Mouse (Mus musculus) forebrain, embryonic 12.5 days (tissue): ENCODE data around the gene Ptprg. TPM values are rescaled to one million over a fixed set of nuclear protein-coding genes. Genes with fewer than 3 reads are reported as not detected.
A peak's percentile ranks its signal among the peaks of the same experiment; 100 is the strongest.

Source experiments
- ATAC-seq: fragments of 200-750 bp; cut with Nextera tagmentation; 2 replicates; pipeline ENCODE4 v1.8.0; 2017; ENCODE audit warnings: moderate TSS enrichment; ENCODE audit not compliant: low FRiP score
- H3K27ac ChIP-seq: fragments of 300-500 bp; sonication (generic); 2 replicates; pipeline ENCODE4 v1.5.1; 2016; ENCODE audit warnings: mild to moderate bottlenecking
- H3K27me3 ChIP-seq: fragments of 300-500 bp; sonication (generic); 2 replicates; pipeline ENCODE4 v1.6.1; 2016; ENCODE audit warnings: mild to moderate bottlenecking
- H3K36me3 ChIP-seq: fragments of 300-500 bp; sonication (generic); replicated peaks from 2 replicates; pipeline ENCODE4 v1.6.1; 2016; ENCODE audit warnings: mild to moderate bottlenecking
- H3K4me1 ChIP-seq: fragments of 300-500 bp; sonication (generic); 2 replicates; pipeline ENCODE4 v1.6.1; 2016
- H3K4me2 ChIP-seq: fragments of 300-500 bp; sonication (generic); 2 replicates; pipeline ENCODE4 v1.6.1; 2016; ENCODE audit warnings: mild to moderate bottlenecking, moderate library complexity
- H3K4me3 ChIP-seq: fragments of 300-500 bp; sonication (generic); replicated peaks from 2 replicates; pipeline ENCODE4 v1.5.1; 2016; ENCODE audit warnings: mild to moderate bottlenecking
- H3K9ac ChIP-seq: fragments of 300-500 bp; sonication (generic); 2 replicates; pipeline ENCODE4 v1.6.1; 2016; ENCODE audit warnings: mild to moderate bottlenecking
- H3K9me3 ChIP-seq: fragments of 300-500 bp; sonication (generic); 2 replicates; pipeline ENCODE4 v1.6.1; 2016
- WGBS: fragments of 180-500 bp; shearing (Covaris S2); methylation state at CpG from one replicate; pipeline ENCODE4 v1.1.7; 2016; 5-methylcytosine and 5-hydroxymethylcytosine counted together
- polyA plus RNA-seq: library from polyadenylated mRNA; unstranded; fragments of >200 nt; fragmentation: Nextera tagmentation; extraction: Ambion mirVana; gene quantifications from 2 replicates; pipeline ENCODE4 v1.2.1, GENCODE M21; 2016

Ptprg gene
- polyA plus RNA-seq, 1 experiment from 2014 or later = 44.9 TPM

GRCm38 (mm10) chr14:11886417-11886816 lies 333.1 kb downstream of the Ptprg start:
- H3K4me3 ChIP-seq = no peak overlapping the region
- no peak for ATAC-seq
- 95% methylated on average over 3 of the region's 3 CpGs for WGBS
- no peaks in the 10 kb centered on the region for H3K36me3 ChIP-seq
- no peak overlapping the region for H3K9ac ChIP-seq
- no peak overlapping the region for H3K4me2 ChIP-seq
- 0 out of 2 replicates have a peak, but pooled peaks cover 3% of the 10 kb centered on the region for H3K27me3 ChIP-seq
- no peaks in the 10 kb centered on the region for H3K9me3 ChIP-seq
- H3K4me1 ChIP-seq = peaks cover 15% of the 10 kb centered on the region
- no peak overlapping the region for H3K27ac ChIP-seq

DNA sequence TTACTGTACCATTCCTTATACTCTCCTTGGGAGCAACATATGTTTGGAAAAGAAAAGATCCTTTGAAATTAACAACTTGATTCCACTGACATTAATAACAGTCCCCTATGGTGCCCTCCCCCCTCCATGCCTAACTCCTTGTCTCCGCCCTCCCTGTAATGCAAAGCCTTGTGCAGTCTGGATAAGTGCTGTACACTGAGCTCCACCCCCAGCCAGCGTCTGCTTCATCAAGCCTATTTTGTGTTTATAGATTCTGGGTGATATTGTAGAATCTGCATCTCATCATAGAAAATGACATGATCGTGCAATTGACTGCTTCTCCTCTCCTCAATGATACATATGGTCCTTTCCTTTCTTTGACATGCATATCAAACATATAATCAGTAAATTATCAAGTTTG lies 337.6 kb downstream of the Ptprg start:
- Histone ChIP-seq H3K9ac (no peak overlapping the region), H3K27me3 (no peaks in the 10 kb centered on the region), H3K36me3 (no peaks in the 10 kb centered on the region), H3K4me3 (no peak overlapping the region), H3K9me3 (no peaks in the 10 kb centered on the region), H3K27ac (no peak overlapping the region), H3K4me1 (peaks cover 8% of the 10 kb centered on the region; the same call in 1 of the 2 replicates), H3K4me2 (no peak overlapping the region)
- 62% methylated on average over 3 of the region's 3 CpGs for WGBS
- ATAC-seq = no peak

GRCm38 (mm10) chr14:11892621-11893020 lies 339.3 kb downstream of the Ptprg start:
- peaks cover 8% of the 10 kb centered on the region; the same call in 1 of the 2 replicates for H3K4me1 ChIP-seq
- no peak overlapping the region for H3K4me3 ChIP-seq
- no peaks in the 10 kb centered on the region for H3K36me3 ChIP-seq
- no peaks in the 10 kb centered on the region for H3K27me3 ChIP-seq
- 63% methylated on average over 9 of the region's 9 CpGs for WGBS
- no peaks in the 10 kb centered on the region for H3K9me3 ChIP-seq
- ATAC-seq = no peak
- H3K27ac ChIP-seq = no peak overlapping the region
- H3K4me2 ChIP-seq = no peak overlapping the region
- H3K9ac ChIP-seq = no peak overlapping the region

DNA sequence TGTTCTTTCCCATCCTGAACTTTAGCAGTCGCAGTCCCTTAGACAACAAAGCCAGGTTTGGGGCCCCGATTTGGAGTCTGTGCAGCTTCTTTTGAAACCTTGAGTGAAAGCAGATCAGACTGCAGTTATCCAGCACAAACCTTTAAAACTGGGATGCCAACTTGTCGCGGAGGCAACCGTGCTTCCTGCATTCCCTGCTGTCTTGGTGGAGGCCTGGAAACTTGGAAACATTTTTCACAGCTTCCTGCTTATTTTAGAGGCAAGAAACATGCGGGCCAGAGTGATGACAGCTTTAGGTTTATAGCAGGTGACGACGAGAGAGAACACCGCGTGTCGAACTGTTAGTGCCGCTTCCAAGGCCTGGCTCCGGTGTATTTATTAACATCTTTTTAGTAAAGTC lies 342.2 kb downstream of the Ptprg start:
- H3K9me3 ChIP-seq = no peaks in the 10 kb centered on the region
- H3K27me3 ChIP-seq = no peaks in the 10 kb centered on the region
- 83% methylated on average over 13 of the region's 13 CpGs for WGBS
- ATAC-seq = no peak
- no peak overlapping the region for H3K4me2 ChIP-seq
- H3K9ac ChIP-seq = no peak overlapping the region
- H3K27ac ChIP-seq = no peak overlapping the region
- no peaks in the 10 kb centered on the region for H3K36me3 ChIP-seq
- no peak overlapping the region for H3K4me3 ChIP-seq
- H3K4me1 ChIP-seq = peaks cover 8% of the 10 kb centered on the region; the same call in 1 of the 2 replicates

GRCm38 (mm10) chr14:11902794-11903193 lies 349.5 kb downstream of the Ptprg start:
- no peak overlapping the region for H3K27ac ChIP-seq
- H3K9ac ChIP-seq = no peak overlapping the region
- H3K27me3 ChIP-seq = no peaks in the 10 kb centered on the region
- H3K4me2 ChIP-seq = no peak overlapping the region
- H3K4me3 ChIP-seq = no peak overlapping the region
- no peak for ATAC-seq
- H3K36me3 ChIP-seq = no peaks in the 10 kb centered on the region
- H3K4me1 ChIP-seq = peaks cover 22% of the 10 kb centered on the region
- WGBS = 6% methylated on average over 2 of the region's 2 CpGs
- H3K9me3 ChIP-seq = no peaks in the 10 kb centered on the region

- 56% methylated on average over 5 of the region's 5 CpGs for WGBS
- H3K36me3 ChIP-seq = no peaks in the 10 kb centered on the region
- H3K27me3 ChIP-seq = no peaks in the 10 kb centered on the region
- H3K9me3 ChIP-seq = no peaks in the 10 kb centered on the region
- ATAC-seq = peak; percentile 33
- H3K4me2 ChIP-seq = no peak overlapping the region
- H3K27ac ChIP-seq = no peak overlapping the region
- H3K4me1 ChIP-seq = peaks cover 22% of the 10 kb centered on the region
- no peak overlapping the region for H3K9ac ChIP-seq
- H3K4me3 ChIP-seq = no peak overlapping the region
Measured at GRCm38 (mm10) chr14:11906130-11906675, 352.9 kb downstream of the Ptprg start.

DNA sequence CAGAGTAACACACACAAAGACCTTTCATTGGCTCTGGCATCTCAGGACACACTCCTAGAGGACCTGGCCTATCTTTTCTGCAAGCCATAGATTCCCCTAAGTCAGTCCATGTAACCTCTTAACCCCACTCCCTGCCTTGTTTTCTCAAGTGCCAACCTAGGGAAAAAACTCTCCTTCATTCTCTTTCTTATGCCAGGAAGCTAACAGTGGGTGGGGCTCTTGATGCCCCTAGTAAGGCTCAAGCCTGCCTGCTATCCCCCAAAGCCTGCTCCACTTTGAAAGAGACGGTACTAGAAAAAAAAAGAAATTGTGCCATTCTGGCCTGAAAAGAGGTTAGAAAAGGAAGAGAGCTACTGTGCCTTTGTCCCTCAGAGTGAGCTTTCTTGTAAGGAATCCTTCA lies 358.9 kb downstream of the Ptprg start:
- no peaks in the 10 kb centered on the region for H3K4me1 ChIP-seq
- 81% methylated on average over 1 of the region's 1 CpGs for WGBS
- no peak overlapping the region for H3K27ac ChIP-seq
- no peaks in the 10 kb centered on the region for H3K27me3 ChIP-seq
- no peak for ATAC-seq
- H3K36me3 ChIP-seq = no peaks in the 10 kb centered on the region
- H3K4me2 ChIP-seq = no peak overlapping the region
- no peaks in the 10 kb centered on the region for H3K9me3 ChIP-seq
- no peak overlapping the region for H3K4me3 ChIP-seq
- no peak overlapping the region for H3K9ac ChIP-seq

DNA sequence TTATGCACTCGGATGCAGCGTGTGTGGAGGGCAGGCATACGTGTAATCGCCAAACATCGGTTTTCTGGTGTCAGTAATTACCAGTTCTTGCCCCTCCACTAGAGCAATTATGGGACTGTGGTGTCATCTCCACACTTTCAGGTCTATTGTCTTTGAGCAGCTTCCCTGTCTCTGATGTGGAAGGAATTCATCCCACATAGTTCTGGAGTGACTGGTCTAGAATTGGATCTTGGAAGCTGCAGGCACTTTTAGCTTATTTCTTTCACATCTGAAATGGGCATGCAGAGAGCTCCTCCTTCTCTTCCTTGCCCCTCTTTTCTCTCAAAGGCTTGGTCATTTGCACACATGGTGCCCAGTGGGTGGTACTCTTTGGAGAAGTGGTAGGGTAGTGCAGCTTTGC lies 363.9 kb downstream of the Ptprg start:
- ATAC-seq = no peak
- WGBS = 88% methylated on average over 5 of the region's 5 CpGs
- Histone ChIP-seq H3K4me1 (no peaks in the 10 kb centered on the region), H3K27me3 (no peaks in the 10 kb centered on the region), H3K27ac (no peak overlapping the region), H3K9me3 (no peaks in the 10 kb centered on the region), H3K36me3 (no peaks in the 10 kb centered on the region), H3K4me2 (no peak overlapping the region), H3K9ac (no peak overlapping the region), H3K4me3 (no peak overlapping the region)

DNA sequence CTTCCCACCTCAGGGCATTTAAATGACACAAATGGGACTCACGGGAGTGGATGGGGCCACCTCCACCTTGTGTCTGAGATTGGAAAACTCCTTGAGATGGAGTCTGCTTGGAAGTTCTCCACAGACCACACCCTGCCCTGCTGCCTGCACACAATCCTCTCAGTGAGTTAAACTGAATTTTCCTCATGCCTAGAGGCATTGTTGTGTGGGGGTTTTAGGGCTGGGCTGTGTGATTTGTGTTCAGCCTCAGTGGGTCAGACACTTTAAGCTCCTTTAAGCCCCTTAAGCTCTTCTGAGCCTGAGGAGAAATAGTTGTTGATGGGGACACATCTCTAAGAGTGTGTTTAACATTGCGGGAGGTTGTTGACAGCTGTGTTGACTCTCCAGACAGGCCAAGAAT lies 375.2 kb downstream of the Ptprg start:
- H3K9ac ChIP-seq = no peak overlapping the region
- H3K4me2 ChIP-seq = no peak overlapping the region
- no peak overlapping the region for H3K27ac ChIP-seq
- no peak for ATAC-seq
- H3K27me3 ChIP-seq = no peaks in the 10 kb centered on the region
- H3K4me3 ChIP-seq = no peak overlapping the region
- no peaks in the 10 kb centered on the region; the same call in 1 of the 2 replicates for H3K4me1 ChIP-seq
- WGBS = 21% methylated on average over 2 of the region's 2 CpGs
- no peaks in the 10 kb centered on the region for H3K9me3 ChIP-seq
- H3K36me3 ChIP-seq = no peaks in the 10 kb centered on the region

GRCm38 (mm10) chr14:11932517-11932916 lies 379.2 kb downstream of the Ptprg start:
- Histone ChIP-seq H3K36me3 (no peaks in the 10 kb centered on the region), H3K4me2 (no peak overlapping the region), H3K27ac (no peak overlapping the region), H3K9me3 (no peaks in the 10 kb centered on the region), H3K27me3 (no peaks in the 10 kb centered on the region), H3K9ac (no peak overlapping the region), H3K4me3 (no peak overlapping the region), H3K4me1 (no peaks in the 10 kb centered on the region; the same call in 1 of the 2 replicates)
- 23% methylated on average over 3 of the region's 3 CpGs for WGBS
- no peak for ATAC-seq

DNA sequence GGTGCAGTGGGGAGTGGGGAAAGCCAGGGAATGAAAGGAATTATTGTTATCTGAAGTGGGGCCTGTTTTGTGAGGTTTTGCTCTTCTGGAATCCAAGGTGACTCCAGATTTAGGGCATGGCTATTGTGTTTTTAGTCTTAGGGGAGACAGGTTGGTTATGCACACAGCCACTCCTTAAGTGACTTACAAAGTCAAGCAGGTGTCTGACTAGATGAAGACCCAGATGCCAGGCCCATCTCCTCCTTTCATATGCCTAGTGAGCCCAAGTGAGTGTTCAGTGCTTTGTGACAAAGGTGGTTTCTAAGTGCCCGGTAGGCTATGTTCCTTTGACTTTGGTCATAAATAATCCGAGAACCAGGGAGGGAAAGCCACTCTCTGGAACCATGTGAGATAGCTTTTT lies 381.2 kb downstream of the Ptprg start:
- H3K27ac ChIP-seq = no peak overlapping the region
- 92% methylated on average over 2 of the region's 2 CpGs for WGBS
- no peaks in the 10 kb centered on the region for H3K9me3 ChIP-seq
- H3K4me2 ChIP-seq = no peak overlapping the region
- no peak for ATAC-seq
- H3K27me3 ChIP-seq = no peaks in the 10 kb centered on the region
- H3K4me1 ChIP-seq = no peaks in the 10 kb centered on the region; the same call in 1 of the 2 replicates
- H3K4me3 ChIP-seq = no peak overlapping the region
- H3K36me3 ChIP-seq = no peaks in the 10 kb centered on the region
- H3K9ac ChIP-seq = no peak overlapping the region

DNA sequence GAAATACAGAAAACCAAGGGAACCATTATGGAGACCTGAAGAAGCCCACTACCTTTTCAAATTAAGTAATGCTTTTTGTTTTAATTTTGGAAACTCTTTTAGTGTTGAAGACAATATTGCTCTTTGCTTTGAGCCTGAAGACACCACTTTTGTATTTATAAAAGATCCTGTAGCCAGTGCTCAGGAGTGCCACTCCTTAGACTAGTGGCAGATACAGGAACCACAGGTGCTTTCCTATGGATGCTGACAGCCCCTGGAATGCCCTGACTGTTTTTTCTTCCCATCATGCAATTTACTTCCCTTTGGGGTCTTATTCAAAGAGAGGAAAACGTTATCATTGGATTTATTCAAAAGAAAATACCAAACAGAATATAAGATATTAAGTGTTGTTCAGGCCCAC lies 381.9 kb downstream of the Ptprg start:
- WGBS = 32% methylated on average over 1 of the region's 1 CpGs

DNA sequence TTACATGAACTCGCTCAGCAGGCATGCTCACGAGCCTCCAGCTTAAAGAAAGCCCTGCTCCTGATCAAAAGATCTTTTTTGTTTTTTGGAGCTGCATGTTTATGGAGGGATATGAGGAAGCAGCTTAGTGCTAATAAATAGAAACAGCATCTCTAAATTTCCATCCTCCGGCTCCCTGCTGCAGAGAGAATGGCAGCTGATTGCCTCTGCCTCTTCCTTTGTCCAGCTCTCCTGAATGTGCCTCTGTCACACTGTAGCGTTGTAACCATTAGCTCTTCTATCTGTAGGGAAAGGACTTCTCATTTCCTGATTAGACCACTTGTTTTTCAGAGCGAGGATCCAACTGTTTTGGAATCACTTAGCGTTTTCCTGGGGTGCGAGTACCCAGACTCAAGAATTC lies 382.4 kb downstream of the Ptprg start:
- 64% methylated on average over 7 of the region's 7 CpGs for WGBS
- no peak overlapping the region for H3K27ac ChIP-seq
- H3K9ac ChIP-seq = no peak overlapping the region
- H3K36me3 ChIP-seq = no peaks in the 10 kb centered on the region
- no peaks in the 10 kb centered on the region for H3K27me3 ChIP-seq
- no peak for ATAC-seq
- H3K4me1 ChIP-seq = no peaks in the 10 kb centered on the region; the same call in 1 of the 2 replicates
- no peak overlapping the region for H3K4me3 ChIP-seq
- no peak overlapping the region for H3K4me2 ChIP-seq
- no peaks in the 10 kb centered on the region for H3K9me3 ChIP-seq

More for the DNA sequence above, 381.9 kb downstream of the Ptprg start:
- H3K4me2 ChIP-seq = no peak overlapping the region
- ATAC-seq = no peak
- H3K4me3 ChIP-seq = no peak overlapping the region
- H3K9me3 ChIP-seq = no peaks in the 10 kb centered on the region
- H3K27me3 ChIP-seq = no peaks in the 10 kb centered on the region
- no peaks in the 10 kb centered on the region for H3K36me3 ChIP-seq
- no peak overlapping the region for H3K9ac ChIP-seq
- no peak overlapping the region for H3K27ac ChIP-seq
- no peaks in the 10 kb centered on the region; the same call in 1 of the 2 replicates for H3K4me1 ChIP-seq
